8 mouse cellular contexts compared by ENCODE assay signal in the genomic region with DNA sequence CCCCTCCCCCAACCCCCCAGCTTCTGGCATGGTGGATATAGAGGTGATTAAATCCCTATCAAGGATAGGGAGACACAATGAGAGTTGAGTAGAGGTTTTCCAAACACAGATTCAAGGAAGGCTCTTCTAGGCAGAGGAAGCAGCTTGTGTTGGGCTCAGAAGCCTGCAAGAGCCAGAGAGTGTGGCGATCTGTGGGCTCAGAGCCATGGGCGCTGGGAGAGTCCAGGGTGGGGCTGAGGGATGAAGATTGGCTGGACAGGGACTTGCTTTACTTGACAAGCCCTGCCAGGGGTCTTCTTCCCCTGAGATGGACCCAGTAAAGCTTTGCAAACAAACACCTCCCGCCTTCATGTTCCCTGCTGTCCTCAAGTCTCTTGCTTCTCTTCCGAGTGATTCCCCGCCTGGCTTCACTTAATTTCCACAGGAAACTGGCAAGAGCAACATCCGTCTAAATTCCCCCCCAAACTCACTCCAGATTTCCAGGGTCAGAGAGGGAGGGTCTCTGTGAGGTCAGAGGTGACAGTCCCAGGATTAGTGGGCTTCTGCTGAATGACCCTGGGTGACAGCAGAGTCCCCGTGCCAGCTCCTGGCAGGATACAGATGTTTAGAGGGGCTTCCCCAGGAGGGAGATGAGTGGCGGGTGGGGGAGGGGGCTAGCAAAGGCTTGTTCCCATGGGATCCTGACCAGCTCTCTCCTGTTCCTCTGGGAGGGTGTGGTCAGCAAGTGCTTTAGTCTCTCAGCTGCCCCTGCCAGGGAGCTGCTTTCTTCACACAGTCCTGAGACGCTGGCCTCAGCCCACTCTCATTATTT. TPM values are rescaled to one million over a fixed set of nuclear protein-coding genes. Genes with fewer than 3 reads are reported as not detected.
DNase-seq lines count a peak whose midpoint lies in the region; ATAC-seq and TF ChIP-seq lines count a peak whose summit lies in the region.

No protein-coding gene starts in this region.

- H3K27ac ChIP-seq in liver, embryonic 11.5 days (ENCODE audit: low read depth, low read length), result no peak overlapping the region
- H3K27ac ChIP-seq in embryonic facial prominence, embryonic 12.5 days, result no peak overlapping the region
- no peak overlapping the region for H3K27ac ChIP-seq in thymus, adult 2 months (ENCODE audit: control insufficient read depth, insufficient read depth, low read length)
- no peak overlapping the region for H3K27ac ChIP-seq in left cerebral cortex, adult 2 months

- H3K4me3 ChIP-seq in liver, embryonic 11.5 days (ENCODE audit: low read depth, low read length), result no peak overlapping the region
- H3K4me3 ChIP-seq in embryonic facial prominence, embryonic 12.5 days, result no peak overlapping the region
- H3K4me3 ChIP-seq in thymus, adult 2 months (ENCODE audit: control insufficient read depth, insufficient read depth, low read length), result no peak overlapping the region
- H3K4me3 ChIP-seq in left cerebral cortex, adult 2 months, result no peak overlapping the region

- no peak overlapping the region for H3K4me2 ChIP-seq in liver, embryonic 11.5 days
- H3K4me2 ChIP-seq in embryonic facial prominence, embryonic 12.5 days (replicated peaks), result 0 out of 2 replicates have a peak overlapping the region, but pooled peaks have one; percentile 5

- intact Hi-C loops in left cerebral cortex, adult 2 months (cut with DNase I), result loop anchor here (5.0 kb wide), 1 partner anchor 88 kb away; no protein-coding TSS in a partner anchor

- H3K9ac ChIP-seq in liver, embryonic 11.5 days (ENCODE audit: low read depth, low read length), result no peak overlapping the region
- H3K9ac ChIP-seq in embryonic facial prominence, embryonic 12.5 days, result no peak overlapping the region

- no peak for TF ChIP-seq CTCF in thymus, adult 2 months (IDR thresholded peaks at IDR 0.05; ENCODE audit: borderline replicate concordance, control insufficient read depth, extremely low read depth, insufficient read depth, low read length, poor library complexity)
- TF ChIP-seq CTCF in left cerebral cortex, adult 2 months (IDR thresholded peaks at IDR 0.05), result no peak

- ATAC-seq in liver, embryonic 11.5 days (replicated peaks; ENCODE audit: low FRiP score), result no peak
- peak; percentile 38; the same call in 1 of the 2 replicates for ATAC-seq in embryonic facial prominence, embryonic 12.5 days (ENCODE audit: insufficient number of reproducible peaks, insufficient read depth, low FRiP score, low TSS enrichment)
- ATAC-seq in CD4-positive, CD25-positive, alpha-beta regulatory T cell, adult 4 months, result no peak

- no peaks in the 10 kb centered on the region for H3K4me1 ChIP-seq in liver, embryonic 11.5 days (replicated peaks; ENCODE audit: control insufficient read depth, insufficient read depth, low read length)
- peaks cover 19% of the 10 kb centered on the region for H3K4me1 ChIP-seq in embryonic facial prominence, embryonic 12.5 days
- no peaks in the 10 kb centered on the region for H3K4me1 ChIP-seq in thymus, adult 2 months (replicated peaks; ENCODE audit: control insufficient read depth, insufficient read depth, low read length)

- WGBS in liver, embryonic 11.5 days, result 35% methylated on average over 9 of the region's 9 CpGs
- 14% methylated on average over 9 of the region's 9 CpGs for WGBS in embryonic facial prominence, embryonic 12.5 days
- 89% methylated on average over 9 of the region's 9 CpGs for WGBS in thymus, adult 2 months

- no peaks in the 10 kb centered on the region for H3K27me3 ChIP-seq in liver, embryonic 11.5 days (replicated peaks; ENCODE audit: control insufficient read depth, insufficient read depth, low read length)
- H3K27me3 ChIP-seq in embryonic facial prominence, embryonic 12.5 days, result peaks cover 3% of the 10 kb centered on the region; the same call in 1 of the 2 replicates
- H3K27me3 ChIP-seq in thymus, adult 2 months (ENCODE audit: control insufficient read depth, insufficient read depth, low read length), result no peaks in the 10 kb centered on the region

- H3K9me3 ChIP-seq in liver, embryonic 11.5 days (ENCODE audit: control insufficient read depth, low read length), result no peaks in the 10 kb centered on the region
- H3K9me3 ChIP-seq in embryonic facial prominence, embryonic 12.5 days, result no peaks in the 10 kb centered on the region

- H3K36me3 ChIP-seq in liver, embryonic 11.5 days (ENCODE audit: control insufficient read depth, insufficient read depth, low read length), result no peaks in the 10 kb centered on the region
- H3K36me3 ChIP-seq in embryonic facial prominence, embryonic 12.5 days, result no peaks in the 10 kb centered on the region
- H3K36me3 ChIP-seq in thymus, adult 2 months (ENCODE audit: control insufficient read depth, insufficient read depth, low read length), result no peaks in the 10 kb centered on the region

- no peak for TF ChIP-seq POLR2A in thymus, adult 2 months (IDR thresholded peaks at IDR 0.05; ENCODE audit: control insufficient read depth, extremely low read depth, insufficient read depth, low read length, poor library complexity)

- DNase-seq in liver, result peak; percentile 9
- DNase-seq in liver, embryonic 11.5 days (ENCODE audit: low spot score), result no peak
- DNase-seq in kidney, adult 18-20 months, result peak; percentile 25
- DNase-seq in lung, postnatal 4 days, result peak; percentile 52 to 69
- DNase-seq in thymus, adult 2 months, result no peak
- DNase-seq in left cerebral cortex, adult 2 months (ENCODE audit: extremely low spot score in 1 of 2, low spot score in 2 of 2), result no peak

RNA-seq across cellular contexts. Expression of gene Galnt12, which starts 47.5 kb away (rescaled TPM):
- 1.0 and 1.3 TPM in 2 replicates for polyA plus RNA-seq in liver, embryonic 11.5 days (2014; fragmentation: Nextera tagmentation; extraction: Ambion mirVana)
- polyA plus RNA-seq in embryonic facial prominence, embryonic 12.5 days (2016; fragmentation: Nextera tagmentation; extraction: Ambion mirVana), result 3.6 and 4.9 TPM in 2 replicates
- 1 to 10 TPM; 5.3 to 8.7 TPM for polyA plus RNA-seq in CD4-positive, CD25-positive, alpha-beta regulatory T cell, adult 4 months (2017; shearing (Covaris generic))
- 34.9 and 39.6 TPM in 2 replicates for polyA plus RNA-seq in thymus, adult 2 months (2012; rRNA removed)
- total RNA-seq in left cerebral cortex, adult 2 months (2021), result under 1 TPM; 0.77 to 0.86 TPM

Comparison
In these comparisons a context has a peak if more than half of its experiments do, and no peak if none do; other contexts are left out.
1. DNase-seq: peak in liver (single experiment), kidney, adult 18-20 months (single experiment) and lung, postnatal 4 days (2 of 2); none in liver, embryonic 11.5 days (single experiment), thymus, adult 2 months (single experiment) and left cerebral cortex, adult 2 months (0 of 2).